Mouse (Mus musculus): ENCODE data around the gene Dxo.

The Dxo gene

DNA sequence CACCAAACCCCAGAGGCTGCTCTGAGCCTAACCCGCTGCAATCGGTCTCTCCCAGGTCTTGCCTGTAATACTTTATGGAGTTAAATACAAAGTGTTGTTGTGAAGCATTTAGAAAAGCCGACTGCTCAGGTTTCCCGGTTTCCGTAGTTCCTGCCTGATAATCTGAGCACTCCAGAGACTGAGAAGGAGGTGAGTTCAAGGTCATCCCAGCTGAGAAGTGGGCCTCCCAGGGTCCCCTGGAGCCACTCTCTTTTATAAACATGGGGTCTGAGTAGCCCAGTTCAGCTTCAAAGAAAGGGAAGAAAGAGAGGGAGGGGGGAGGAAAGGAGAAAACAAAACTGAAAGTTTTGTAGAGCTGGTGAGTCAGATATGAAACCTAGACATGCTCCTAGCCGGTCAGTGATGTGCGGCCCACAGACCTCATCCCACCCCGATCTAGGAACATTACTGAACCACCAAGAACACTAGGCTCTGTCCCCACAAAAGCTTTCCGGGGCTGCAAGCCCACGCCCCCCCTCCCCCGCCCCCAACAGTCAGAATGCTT is 42.6 kb downstream of the Dxo start, which contains the start of gene Zbtb12:
Zbtb12 (plus strand) TSS at position 148 of the 544 bp plus-strand sequence.
- DNase-seq (ENCODE audit: extremely low spot score, low read depth, low spot score) = no peak

DNA sequence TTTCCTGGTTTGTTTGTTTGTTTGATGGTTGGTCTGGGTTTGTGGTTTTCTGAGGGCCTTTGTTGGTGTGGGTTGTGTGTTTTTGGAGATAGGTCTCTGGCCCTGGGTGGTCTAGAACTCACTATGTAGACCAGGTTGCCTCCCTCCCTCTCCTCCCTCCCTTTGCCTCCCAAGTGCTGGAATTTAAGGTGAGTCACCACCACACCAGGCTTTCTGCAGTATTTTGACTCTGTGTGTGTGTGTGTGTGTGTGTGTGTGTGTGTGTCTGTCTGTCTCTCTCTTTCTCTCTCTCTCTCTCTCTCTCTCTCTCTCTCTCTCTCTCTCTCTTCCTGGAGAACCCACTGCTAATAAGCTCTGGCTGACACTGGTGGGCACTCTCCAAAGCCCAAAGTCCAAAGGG is 44.3 kb downstream of the Dxo start:
- no peak for DNase-seq (ENCODE audit: extremely low spot score, low read depth, low spot score)

DNA sequence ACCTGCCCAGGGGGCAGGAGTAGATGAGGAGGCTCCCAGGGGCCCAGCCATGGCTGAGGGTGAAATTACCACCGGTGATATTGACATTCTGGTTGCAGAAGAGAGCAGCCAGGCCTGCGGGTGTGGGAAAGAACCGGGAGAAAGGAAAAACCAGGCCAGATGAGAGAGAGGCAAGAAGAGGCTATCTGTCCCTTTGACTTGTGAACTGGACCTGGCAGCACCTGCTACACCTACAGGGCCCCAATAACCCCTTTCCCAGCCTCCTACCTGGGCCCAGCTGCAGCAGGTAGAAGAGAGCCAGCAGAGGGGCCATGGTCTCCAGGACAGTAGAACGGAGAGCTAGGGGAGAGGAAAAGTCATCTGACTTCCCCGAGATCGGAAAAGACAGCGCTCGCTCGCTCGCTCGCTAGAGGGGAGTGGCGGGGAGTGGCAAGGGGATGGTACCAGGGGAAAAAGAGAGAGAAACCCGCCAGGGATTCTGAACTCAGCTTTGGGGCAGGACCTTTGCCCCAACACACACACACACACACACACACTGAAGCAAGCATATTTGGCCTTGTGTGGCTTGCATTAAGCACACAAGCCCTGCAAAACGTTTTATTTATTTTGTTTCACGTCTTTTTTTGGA is 45.0 kb downstream of the Dxo start, which contains the start of gene Gm20547:
Gm20547 (minus strand) TSS at position 360 of the 628 bp plus-strand sequence.
- DNase-seq (ENCODE audit: extremely low spot score, low read depth, low spot score) = no peak

DNA sequence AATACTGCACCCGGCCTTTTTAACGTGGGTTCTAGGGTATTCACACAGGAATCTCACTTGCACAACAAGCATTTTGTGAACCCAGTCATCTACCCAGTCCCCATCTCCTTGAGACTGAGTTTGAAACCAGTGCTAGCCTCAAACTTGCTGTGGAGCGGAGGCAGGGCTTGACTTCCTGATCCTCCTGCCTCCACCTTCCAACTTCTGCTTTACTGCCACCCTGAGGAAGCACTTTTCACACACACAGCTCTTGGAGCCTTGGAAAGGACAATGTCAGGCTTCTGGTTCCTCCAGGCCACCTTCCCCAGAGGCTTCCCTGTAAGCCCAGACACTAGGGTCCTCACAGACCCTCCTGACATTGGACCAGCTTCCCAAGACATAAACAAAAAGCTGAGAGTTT is 46.5 kb downstream of the Dxo start:
- no peak for DNase-seq (ENCODE audit: extremely low spot score, low read depth, low spot score)

DNA sequence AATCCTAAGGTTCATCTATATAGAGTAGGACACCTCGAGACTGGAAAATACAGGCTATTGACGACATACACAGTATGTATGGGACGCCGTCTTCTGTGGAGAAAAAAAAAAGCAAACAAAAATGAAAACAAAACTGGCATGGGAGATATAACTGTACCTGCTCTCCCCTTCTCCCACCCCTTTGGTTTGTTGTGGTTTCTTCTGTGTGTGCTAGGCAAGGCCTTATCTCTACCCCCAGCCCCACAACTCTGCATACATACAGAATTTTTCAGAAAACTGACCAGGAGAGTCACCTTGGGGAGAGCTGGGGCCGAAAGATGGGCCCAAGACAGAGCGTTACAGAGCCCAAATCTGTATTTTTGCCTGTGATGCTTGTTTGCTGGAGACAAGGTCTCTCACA is 47.9 kb downstream of the Dxo start:
- DNase-seq (ENCODE audit: extremely low spot score, low read depth, low spot score) = no peak

DNA sequence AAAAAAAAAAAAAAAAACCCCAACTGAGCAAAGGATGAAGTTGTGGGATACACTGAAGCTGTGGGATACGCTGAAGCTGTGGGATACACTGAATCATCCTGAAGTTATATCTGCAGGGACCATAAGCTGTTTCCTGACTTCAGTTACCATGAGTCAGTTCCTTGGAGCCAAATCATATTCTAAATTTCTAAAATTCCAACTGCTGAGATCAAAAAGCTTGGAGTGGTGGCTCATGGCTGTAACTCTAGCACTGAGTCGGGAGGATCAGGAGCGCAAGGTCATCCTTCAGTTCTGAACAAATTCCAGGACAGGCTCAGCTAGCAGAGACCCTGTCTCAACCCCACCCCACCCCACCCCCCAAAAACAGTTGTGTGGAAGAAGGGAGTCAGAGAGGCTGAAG is 48.8 kb downstream of the Dxo start:
- DNase-seq (ENCODE audit: extremely low spot score, low read depth, low spot score) = no peak

DNA sequence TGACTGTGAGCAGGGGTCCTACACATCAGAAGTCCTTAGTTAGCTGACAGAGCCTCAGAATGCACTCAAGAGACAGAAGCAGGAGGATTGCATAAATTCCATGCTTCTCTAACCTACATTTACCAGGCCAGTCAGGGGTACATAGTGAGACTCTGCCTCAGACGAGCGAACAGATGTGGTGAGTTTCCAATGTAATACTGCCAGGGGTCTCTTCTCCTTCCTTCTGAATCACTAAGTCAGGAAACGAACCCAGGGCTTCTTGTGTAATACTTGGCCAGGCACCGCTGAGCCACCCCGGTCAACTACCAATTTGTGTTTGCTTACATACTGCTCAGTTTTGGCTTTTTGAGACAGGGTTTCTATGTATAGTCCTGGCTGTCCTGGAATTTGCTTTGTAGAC is 51.1 kb downstream of the Dxo start:
- no peak for DNase-seq (ENCODE audit: extremely low spot score, low read depth, low spot score)

All from hindlimb bud, embryonic 11.5 days (tissue).